Mouse (Mus musculus) heart, embryonic 14.5 days (tissue): ENCODE measurements around the gene Cep85l. TPM values are rescaled to one million over a fixed set of nuclear protein-coding genes. Genes with fewer than 3 reads are reported as not detected.

Experiments
- ATAC-seq: fragments of 200-750 bp; cut with Nextera tagmentation; 2 replicates; pipeline ENCODE4 v1.8.0; 2017; ENCODE audit warnings: low read depth, moderate TSS enrichment; ENCODE audit not compliant: insufficient number of reproducible peaks, insufficient read depth, low FRiP score
- H3K27ac ChIP-seq, 2 experiments: fragments of 200-500 bp in 1 of 2; fragments of 300-500 bp in 1 of 2; sonication (generic) in 1 of 2; replicated peaks in 1 of 2; 2 replicates each; pipeline ENCODE4 v1.5.1; 2012 to 2014; ENCODE audit warnings: low read depth in 2 of 2, low read length in 2 of 2, control low read depth in 1 of 2, mild to moderate bottlenecking in 1 of 2, mixed read lengths in 1 of 2; ENCODE audit not compliant: control insufficient read depth in 1 of 2, insufficient read depth in 1 of 2
- H3K27me3 ChIP-seq: fragments of 300-500 bp; sonication (generic); 2 replicates; pipeline ENCODE4 v1.6.1; 2014; ENCODE audit warnings: mild to moderate bottlenecking, low read length, control low read depth; ENCODE audit not compliant: control insufficient read depth, insufficient read depth
- H3K36me3 ChIP-seq: fragments of 300-500 bp; sonication (generic); 2 replicates; pipeline ENCODE4 v1.6.1; 2014; ENCODE audit warnings: mild to moderate bottlenecking, control low read depth, low read length, mixed read lengths; ENCODE audit not compliant: control insufficient read depth, insufficient read depth
- H3K4me1 ChIP-seq, 2 experiments: fragments of 200-500 bp in 1 of 2; fragments of 300-500 bp in 1 of 2; sonication (generic) in 1 of 2; 2 replicates each; pipeline ENCODE4 v1.6.1; 2012 to 2014; ENCODE audit warnings: low read length in 2 of 2, control low read depth in 1 of 2, mixed read lengths in 1 of 2; ENCODE audit not compliant: control insufficient read depth in 2 of 2, insufficient read depth in 2 of 2
- H3K4me2 ChIP-seq: fragments of 300-500 bp; sonication (generic); 2 replicates; pipeline ENCODE4 v1.6.1; 2014; ENCODE audit warnings: mild to moderate bottlenecking, low read length
- H3K4me3 ChIP-seq, 2 experiments: fragments of 200-500 bp in 1 of 2; fragments of 300-500 bp in 1 of 2; sonication (generic) in 1 of 2; 2 replicates each; pipeline ENCODE4 v1.5.1; 2012 to 2014; ENCODE audit warnings: low read length in 2 of 2, mild to moderate bottlenecking in 2 of 2, control low read depth in 1 of 2, low read depth in 1 of 2, moderate library complexity in 1 of 2; ENCODE audit not compliant: control insufficient read depth in 1 of 2, insufficient read depth in 1 of 2
- H3K9ac ChIP-seq: fragments of 300-500 bp; sonication (generic); 2 replicates; pipeline ENCODE4 v1.6.1; 2014; ENCODE audit warnings: mild to moderate bottlenecking, low read length
- H3K9me3 ChIP-seq: fragments of 300-500 bp; sonication (generic); 2 replicates; pipeline ENCODE4 v1.6.1; 2016; ENCODE audit warnings: low read length, control low read depth; ENCODE audit not compliant: control insufficient read depth
- WGBS: fragments of 180-500 bp; shearing (Covaris S2); extraction: QIAGEN DNeasy Blood & Tissue Kit; methylation state at CpG from one replicate; pipeline ENCODE4 v1.1.7; 2014; 5-methylcytosine and 5-hydroxymethylcytosine counted together
- polyA plus RNA-seq: library from polyadenylated mRNA; unstranded; fragments of >200 nt; fragmentation: Nextera tagmentation; extraction: Ambion mirVana; gene quantifications from 2 replicates; pipeline ENCODE4 v1.2.1, GENCODE M21; 2014

The Cep85l gene
- polyA plus RNA-seq, 1 experiment from 2014 or later: 9.5 TPM

- Histone ChIP-seq H3K9ac (no peak overlapping the region), H3K27ac (0 out of 4 replicates have a peak overlapping the region, but pooled peaks of 1 of the 2 experiments have one; percentile 0), H3K9me3 (no peaks in the 10 kb centered on the region), H3K4me1 (no peaks in the 10 kb centered on the region; a peak in 1 of 4 replicates), H3K4me3 (no peak overlapping the region), H3K4me2 (no peak overlapping the region), H3K27me3 (no peaks in the 10 kb centered on the region), H3K36me3 (peaks cover 36% of the 10 kb centered on the region)
- 49% methylated on average over 10 of the region's 10 CpGs for WGBS
- no peak for ATAC-seq
Measured at GRCm38 (mm10) chr10:53347787-53348755, 31.7 kb downstream of the Cep85l start.

GRCm38 (mm10) chr10:53346916-53347315, 32.8 kb downstream of the Cep85l start:
- no peaks in the 10 kb centered on the region; a peak in 1 of 4 replicates for H3K4me1 ChIP-seq
- H3K27me3 ChIP-seq: no peaks in the 10 kb centered on the region
- no peak for ATAC-seq
- no peak overlapping the region for H3K4me3 ChIP-seq
- 80% methylated on average over 5 of the region's 5 CpGs for WGBS
- H3K36me3 ChIP-seq: peaks cover 44% of the 10 kb centered on the region
- peak overlapping the region in 1 of 2 experiments; percentile 59; a peak in 1 of 4 replicates for H3K27ac ChIP-seq
- H3K9me3 ChIP-seq: no peaks in the 10 kb centered on the region
- no peak overlapping the region for H3K4me2 ChIP-seq
- H3K9ac ChIP-seq: no peak overlapping the region

- Histone ChIP-seq H3K27me3 (no peaks in the 10 kb centered on the region), H3K4me2 (no peak overlapping the region), H3K27ac (peak overlapping the region in 1 of 2 experiments; percentile 59; a peak in 1 of 4 replicates), H3K4me1 (no peaks in the 10 kb centered on the region; a peak in 1 of 4 replicates), H3K36me3 (peaks cover 48% of the 10 kb centered on the region), H3K9me3 (no peaks in the 10 kb centered on the region), H3K4me3 (no peak overlapping the region), H3K9ac (no peak overlapping the region)
- 40% methylated on average over 3 of the region's 3 CpGs for WGBS
- ATAC-seq: no peak
Measured at GRCm38 (mm10) chr10:53346506-53346905, 33.2 kb downstream of the Cep85l start.

- WGBS: 65% methylated on average over 4 of the region's 4 CpGs
- no peaks in the 10 kb centered on the region; a peak in 1 of 4 replicates for H3K4me1 ChIP-seq
- H3K36me3 ChIP-seq: peaks cover 51% of the 10 kb centered on the region
- H3K4me2 ChIP-seq: no peak overlapping the region
- 0 out of 4 replicates have a peak overlapping the region, but pooled peaks of 1 of the 2 experiments have one; percentile 7 for H3K27ac ChIP-seq
- no peak overlapping the region for H3K4me3 ChIP-seq
- no peak for ATAC-seq
- H3K9ac ChIP-seq: no peak overlapping the region
- H3K27me3 ChIP-seq: no peaks in the 10 kb centered on the region
- H3K9me3 ChIP-seq: no peaks in the 10 kb centered on the region
Measured at GRCm38 (mm10) chr10:53345508-53345907, 34.2 kb downstream of the Cep85l start.

GRCm38 (mm10) chr10:53343865-53344264, 35.9 kb downstream of the Cep85l start:
- peak overlapping the region; percentile 92 for H3K9ac ChIP-seq
- peaks cover 56% of the 10 kb centered on the region for H3K36me3 ChIP-seq
- WGBS: 30% methylated on average over 10 of the region's 10 CpGs
- H3K4me3 ChIP-seq: peak overlapping the region; percentile 36 to 55
- no peaks in the 10 kb centered on the region for H3K27me3 ChIP-seq
- peak overlapping the region; percentile 71 to 91 for H3K27ac ChIP-seq
- no peaks in the 10 kb centered on the region for H3K9me3 ChIP-seq
- H3K4me2 ChIP-seq: peak overlapping the region; percentile 68
- no peak for ATAC-seq
- H3K4me1 ChIP-seq: no peaks in the 10 kb centered on the region; a peak in 1 of 4 replicates

- 24% methylated on average over 6 of the region's 6 CpGs for WGBS
- H3K9ac ChIP-seq: peak overlapping the region; percentile 92
- no peaks in the 10 kb centered on the region; a peak in 1 of 4 replicates for H3K4me1 ChIP-seq
- no peaks in the 10 kb centered on the region for H3K9me3 ChIP-seq
- peak overlapping the region; percentile 36 to 55 for H3K4me3 ChIP-seq
- H3K4me2 ChIP-seq: peak overlapping the region; percentile 68
- peaks cover 52% of the 10 kb centered on the region for H3K36me3 ChIP-seq
- H3K27me3 ChIP-seq: no peaks in the 10 kb centered on the region
- ATAC-seq: no peak
- peak overlapping the region; percentile 71 to 91 for H3K27ac ChIP-seq
Measured at GRCm38 (mm10) chr10:53343384-53343783, 36.4 kb downstream of the Cep85l start.

- peaks cover 50% of the 10 kb centered on the region for H3K36me3 ChIP-seq
- no peaks in the 10 kb centered on the region for H3K9me3 ChIP-seq
- peak overlapping the region; percentile 39 to 55 for H3K4me3 ChIP-seq
- peak overlapping the region; percentile 91 to 92 for H3K27ac ChIP-seq
- peak overlapping the region; percentile 68 for H3K4me2 ChIP-seq
- peak overlapping the region; percentile 92 for H3K9ac ChIP-seq
- no peak for ATAC-seq
- WGBS: 40% methylated on average over 9 of the region's 9 CpGs
- H3K27me3 ChIP-seq: no peaks in the 10 kb centered on the region
- H3K4me1 ChIP-seq: no peaks in the 10 kb centered on the region; a peak in 1 of 4 replicates
Measured at GRCm38 (mm10) chr10:53342166-53342728, 37.5 kb downstream of the Cep85l start.
